Mouse (Mus musculus) embryonic facial prominence, embryonic 14.5 days (tissue): ENCODE data around the gene Ank2. TPM values are rescaled to one million over a fixed set of nuclear protein-coding genes. Genes with fewer than 3 reads are reported as not detected.

Source experiments
- ATAC-seq: fragments of 200-750 bp; cut with Nextera tagmentation; 2 replicates; pipeline ENCODE4 v1.8.0; 2017; ENCODE audit warnings: low read depth, moderate number of reproducible peaks, moderate TSS enrichment
- DNase-seq: peaks from one replicate; pipeline ENCODE4 v3.0.0-alpha.2; 2015; ENCODE audit warnings: low spot score
- H3K27ac ChIP-seq: fragments of 300-500 bp; sonication (generic); replicated peaks from 2 replicates; pipeline ENCODE4 v1.5.1; 2014; ENCODE audit warnings: low read depth, mild to moderate bottlenecking, low read length, moderate library complexity
- H3K27me3 ChIP-seq: fragments of 300-500 bp; sonication (generic); replicated peaks from 2 replicates; pipeline ENCODE4 v1.6.1; 2014; ENCODE audit warnings: low read length; ENCODE audit not compliant: control insufficient read depth, insufficient read depth
- H3K36me3 ChIP-seq: fragments of 300-500 bp; sonication (generic); 2 replicates; pipeline ENCODE4 v1.6.1; 2014; ENCODE audit warnings: low read length, mixed read lengths; ENCODE audit not compliant: control insufficient read depth, insufficient read depth
- H3K4me1 ChIP-seq: fragments of 300-500 bp; sonication (generic); 2 replicates; pipeline ENCODE4 v1.6.1; 2014; ENCODE audit warnings: antibody characterized with exemption, low read length; ENCODE audit not compliant: control insufficient read depth, insufficient read depth
- H3K4me2 ChIP-seq: fragments of 300-500 bp; sonication (generic); 2 replicates; pipeline ENCODE4 v1.6.1; 2014; ENCODE audit warnings: low read depth, mild to moderate bottlenecking, low read length, moderate library complexity, mixed read lengths
- H3K4me3 ChIP-seq: fragments of 300-500 bp; sonication (generic); 2 replicates; pipeline ENCODE4 v1.5.1; 2014; ENCODE audit warnings: low read depth, mild to moderate bottlenecking, low read length
- H3K9ac ChIP-seq: fragments of 300-500 bp; sonication (generic); 2 replicates; pipeline ENCODE4 v1.6.1; 2014; ENCODE audit warnings: low read depth, mild to moderate bottlenecking, low read length, moderate library complexity, mixed read lengths
- H3K9me3 ChIP-seq: fragments of 300-500 bp; sonication (generic); 2 replicates; pipeline ENCODE4 v1.6.1; 2016; ENCODE audit warnings: low read length; ENCODE audit not compliant: control insufficient read depth
- WGBS: fragments of 180-500 bp; shearing (Covaris S2); extraction: QIAGEN DNeasy Blood & Tissue Kit; methylation state at CpG from one replicate; pipeline ENCODE4 v1.1.7; 2014; 5-methylcytosine and 5-hydroxymethylcytosine counted together
- polyA plus RNA-seq: library from polyadenylated mRNA; unstranded; fragments of >200 nt; fragmentation: Nextera tagmentation; extraction: Ambion mirVana; gene quantifications from 2 replicates; pipeline ENCODE4 v1.2.1, GENCODE M21; 2014

Ank2 gene
- polyA plus RNA-seq, 1 experiment from 2014 or later, result 48.3 TPM

- H3K27me3 ChIP-seq, result no peaks in the 10 kb centered on the region
- peak overlapping the region; percentile 86 for H3K27ac ChIP-seq
- DNase-seq (peak; percentile 96), ATAC-seq (peak; percentile 97)
- peaks cover 4% of the 10 kb centered on the region for H3K4me1 ChIP-seq
- under 1% methylated on average over 13 of the region's 13 CpGs for WGBS
- H3K4me2 ChIP-seq, result peak overlapping the region; percentile 63
- H3K4me3 ChIP-seq, result peak overlapping the region; percentile 49
- H3K36me3 ChIP-seq, result no peaks in the 10 kb centered on the region
- no peaks in the 10 kb centered on the region for H3K9me3 ChIP-seq
- H3K9ac ChIP-seq, result peak overlapping the region; percentile 60
These were observed 241.7 kb downstream of the Ank2 start for GRCm38 (mm10) chr3:127257279-127257925.

GRCm38 (mm10) chr3:127256681-127257080 is 242.5 kb downstream of the Ank2 start:
- no peak overlapping the region; the same call in 1 of the 2 replicates for H3K27ac ChIP-seq
- no peak for DNase-seq
- H3K9me3 ChIP-seq, result no peaks in the 10 kb centered on the region
- H3K9ac ChIP-seq, result no peak overlapping the region
- ATAC-seq, result no peak
- H3K27me3 ChIP-seq, result no peaks in the 10 kb centered on the region
- no peak overlapping the region for H3K4me3 ChIP-seq
- 59% methylated on average over 2 of the region's 2 CpGs for WGBS
- no peak overlapping the region for H3K4me2 ChIP-seq
- peaks cover 4% of the 10 kb centered on the region for H3K4me1 ChIP-seq
- no peaks in the 10 kb centered on the region for H3K36me3 ChIP-seq

- 37% methylated on average over 5 of the region's 5 CpGs for WGBS
- H3K4me1 ChIP-seq, result 0 out of 2 replicates have a peak, but pooled peaks cover 4% of the 10 kb centered on the region
- ATAC-seq (no peak), DNase-seq (peak; percentile 26)
- no peak overlapping the region for H3K4me2 ChIP-seq
- no peaks in the 10 kb centered on the region for H3K36me3 ChIP-seq
- H3K9ac ChIP-seq, result no peak overlapping the region
- H3K9me3 ChIP-seq, result no peaks in the 10 kb centered on the region
- H3K27ac ChIP-seq, result no peak overlapping the region
- no peaks in the 10 kb centered on the region for H3K27me3 ChIP-seq
- H3K4me3 ChIP-seq, result no peak overlapping the region
These were observed 248.2 kb downstream of the Ank2 start for GRCm38 (mm10) chr3:127250930-127251329.

GRCm38 (mm10) chr3:127248611-127249010 is 250.5 kb downstream of the Ank2 start:
- ATAC-seq (no peak), DNase-seq (no peak)
- Histone ChIP-seq H3K4me3 (no peak overlapping the region), H3K9me3 (no peaks in the 10 kb centered on the region), H3K36me3 (no peaks in the 10 kb centered on the region), H3K4me2 (no peak overlapping the region), H3K27ac (no peak overlapping the region), H3K9ac (no peak overlapping the region), H3K27me3 (no peaks in the 10 kb centered on the region), H3K4me1 (0 out of 2 replicates have a peak, but pooled peaks cover 4% of the 10 kb centered on the region)

GRCm38 (mm10) chr3:127246989-127247708 is 252.0 kb downstream of the Ank2 start:
- Histone ChIP-seq H3K9ac (no peak overlapping the region), H3K4me1 (0 out of 2 replicates have a peak, but pooled peaks cover 4% of the 10 kb centered on the region), H3K4me2 (no peak overlapping the region), H3K9me3 (no peaks in the 10 kb centered on the region), H3K36me3 (no peaks in the 10 kb centered on the region), H3K27ac (no peak overlapping the region), H3K4me3 (no peak overlapping the region), H3K27me3 (no peaks in the 10 kb centered on the region)
- ATAC-seq (0 out of 2 replicates have a peak, but pooled peaks have one; percentile 31), DNase-seq (no peak)
- 53% methylated on average over 11 of the region's 11 CpGs for WGBS

GRCm38 (mm10) chr3:127243928-127244642 is 255.1 kb downstream of the Ank2 start:
- DNase-seq, result peak; percentile 35
- peak; percentile 55; the same call in 1 of the 2 replicates for ATAC-seq
- no peak overlapping the region for H3K9ac ChIP-seq
- no peaks in the 10 kb centered on the region for H3K27me3 ChIP-seq
- H3K4me1 ChIP-seq, result 0 out of 2 replicates have a peak, but pooled peaks cover 4% of the 10 kb centered on the region
- H3K9me3 ChIP-seq, result no peaks in the 10 kb centered on the region
- no peak overlapping the region for H3K27ac ChIP-seq
- H3K4me2 ChIP-seq, result no peak overlapping the region
- no peak overlapping the region for H3K4me3 ChIP-seq
- WGBS, result 43% methylated on average over 10 of the region's 10 CpGs
- no peaks in the 10 kb centered on the region for H3K36me3 ChIP-seq

GRCm38 (mm10) chr3:127242234-127242810 is 256.8 kb downstream of the Ank2 start:
- H3K27ac ChIP-seq, result no peak overlapping the region
- WGBS, result 73% methylated on average over 11 of the region's 11 CpGs

GRCm38 (mm10) chr3:127235271-127235670 is 263.9 kb downstream of the Ank2 start:
- no peak for ATAC-seq
- Histone ChIP-seq H3K9ac (no peak overlapping the region), H3K4me2 (no peak overlapping the region), H3K27me3 (no peaks in the 10 kb centered on the region), H3K9me3 (no peaks in the 10 kb centered on the region), H3K4me3 (no peak overlapping the region), H3K4me1 (no peaks in the 10 kb centered on the region), H3K27ac (no peak overlapping the region), H3K36me3 (no peaks in the 10 kb centered on the region)
- WGBS, result 84% methylated on average over 5 of the region's 5 CpGs
- no peak for DNase-seq

More at GRCm38 (mm10) chr3:127242234-127242810, 256.8 kb downstream of the Ank2 start:
- Histone ChIP-seq H3K4me3 (no peak overlapping the region), H3K4me2 (no peak overlapping the region), H3K9ac (no peak overlapping the region), H3K36me3 (no peaks in the 10 kb centered on the region), H3K4me1 (0 out of 2 replicates have a peak, but pooled peaks cover 4% of the 10 kb centered on the region), H3K27me3 (no peaks in the 10 kb centered on the region), H3K9me3 (no peaks in the 10 kb centered on the region)
- ATAC-seq, result no peak
- no peak for DNase-seq
